Mouse (Mus musculus): ENCODE data around the gene Cysltr1. TPM values are rescaled to one million over a fixed set of nuclear protein-coding genes. Genes with fewer than 3 reads are reported as not detected.

Cysltr1 gene
- polyA plus RNA-seq (2012; rRNA removed), result 0.33 and 0.39 TPM in 2 replicates

- Histone ChIP-seq H3K27me3 (ENCODE audit: control insufficient read depth, insufficient read depth, low read length) (no peaks in the 10 kb centered on the region), H3K27ac (ENCODE audit: insufficient read depth, low read length) (no peak within 1 kb of the TSS), H3K4me1 (ENCODE audit: control insufficient read depth, insufficient read depth, low read length) (no peaks in the 10 kb centered on the region), H3K4me3 (replicated peaks; ENCODE audit: insufficient read depth, low read depth, low read length) (no peak within 1 kb of the TSS)
- TF ChIP-seq CTCF (IDR thresholded peaks at IDR 0.05; ENCODE audit: borderline replicate concordance, insufficient read depth, low read depth, low read length) (no peak), POLR2A (IDR thresholded peaks at IDR 0.05; ENCODE audit: borderline replicate concordance, insufficient read depth, low read length) (no peak)
- DNase-seq, result no peak
- 29% methylated on average over 6 of the region's 6 CpGs for WGBS
These were observed at the start of gene Cysltr1 for GRCm38 (mm10) chrX:106603386-106603785. Cysltr1 (minus strand) TSS chrX:106603679.

- Histone ChIP-seq H3K27me3 (ENCODE audit: control insufficient read depth, insufficient read depth, low read length) (no peaks in the 10 kb centered on the region), H3K4me1 (ENCODE audit: control insufficient read depth, insufficient read depth, low read length) (no peaks in the 10 kb centered on the region), H3K4me3 (replicated peaks; ENCODE audit: insufficient read depth, low read depth, low read length) (no peak overlapping the region), H3K27ac (ENCODE audit: insufficient read depth, low read length) (no peak overlapping the region)
- TF ChIP-seq POLR2A (IDR thresholded peaks at IDR 0.05; ENCODE audit: borderline replicate concordance, insufficient read depth, low read length) (no peak), CTCF (IDR thresholded peaks at IDR 0.05; ENCODE audit: borderline replicate concordance, insufficient read depth, low read depth, low read length) (no peak)
- WGBS, result 70% methylated on average over 3 of the region's 3 CpGs
- no peak for DNase-seq
These were observed 31.5 kb upstream of the Cysltr1 start for GRCm38 (mm10) chrX:106634799-106635541.

- no peak for DNase-seq
- H3K27me3 ChIP-seq (ENCODE audit: control insufficient read depth, insufficient read depth, low read length), result no peaks in the 10 kb centered on the region
- no peak overlapping the region for H3K4me3 ChIP-seq (replicated peaks; ENCODE audit: insufficient read depth, low read depth, low read length)
- H3K4me1 ChIP-seq (ENCODE audit: control insufficient read depth, insufficient read depth, low read length), result no peaks in the 10 kb centered on the region
- TF ChIP-seq CTCF (IDR thresholded peaks at IDR 0.05; ENCODE audit: borderline replicate concordance, insufficient read depth, low read depth, low read length) (no peak), POLR2A (IDR thresholded peaks at IDR 0.05; ENCODE audit: borderline replicate concordance, insufficient read depth, low read length) (no peak)
- no peak overlapping the region for H3K27ac ChIP-seq (ENCODE audit: insufficient read depth, low read length)
These were observed 30.1 kb upstream of the Cysltr1 start for GRCm38 (mm10) chrX:106633543-106633942.

- Histone ChIP-seq H3K27me3 (ENCODE audit: control insufficient read depth, insufficient read depth, low read length) (no peaks in the 10 kb centered on the region), H3K4me1 (ENCODE audit: control insufficient read depth, insufficient read depth, low read length) (no peaks in the 10 kb centered on the region), H3K27ac (ENCODE audit: insufficient read depth, low read length) (no peak overlapping the region), H3K4me3 (replicated peaks; ENCODE audit: insufficient read depth, low read depth, low read length) (no peak overlapping the region)
- DNase-seq, result no peak
- 80% methylated on average over 1 of the region's 1 CpGs for WGBS
- TF ChIP-seq POLR2A (IDR thresholded peaks at IDR 0.05; ENCODE audit: borderline replicate concordance, insufficient read depth, low read length) (no peak), CTCF (IDR thresholded peaks at IDR 0.05; ENCODE audit: borderline replicate concordance, insufficient read depth, low read depth, low read length) (no peak)
These were observed 25.0 kb upstream of the Cysltr1 start for GRCm38 (mm10) chrX:106628514-106628913.

GRCm38 (mm10) chrX:106623667-106624066 is 20.2 kb upstream of the Cysltr1 start:
- Histone ChIP-seq H3K4me1 (ENCODE audit: control insufficient read depth, insufficient read depth, low read length) (no peaks in the 10 kb centered on the region), H3K27ac (ENCODE audit: insufficient read depth, low read length) (no peak overlapping the region), H3K27me3 (ENCODE audit: control insufficient read depth, insufficient read depth, low read length) (no peaks in the 10 kb centered on the region), H3K4me3 (replicated peaks; ENCODE audit: insufficient read depth, low read depth, low read length) (no peak overlapping the region)
- 17% methylated on average over 3 of the region's 3 CpGs for WGBS
- DNase-seq, result no peak
- TF ChIP-seq POLR2A (IDR thresholded peaks at IDR 0.05; ENCODE audit: borderline replicate concordance, insufficient read depth, low read length), result no peak
- TF ChIP-seq CTCF (IDR thresholded peaks at IDR 0.05; ENCODE audit: borderline replicate concordance, insufficient read depth, low read depth, low read length), result no peak

GRCm38 (mm10) chrX:106622512-106622911 is 19.0 kb upstream of the Cysltr1 start:
- WGBS, result 81% methylated on average over 1 of the region's 1 CpGs
- no peaks in the 10 kb centered on the region for H3K4me1 ChIP-seq (ENCODE audit: control insufficient read depth, insufficient read depth, low read length)
- no peak overlapping the region for H3K27ac ChIP-seq (ENCODE audit: insufficient read depth, low read length)
- DNase-seq, result no peak
- no peak overlapping the region for H3K4me3 ChIP-seq (replicated peaks; ENCODE audit: insufficient read depth, low read depth, low read length)
- TF ChIP-seq CTCF (IDR thresholded peaks at IDR 0.05; ENCODE audit: borderline replicate concordance, insufficient read depth, low read depth, low read length) (no peak), POLR2A (IDR thresholded peaks at IDR 0.05; ENCODE audit: borderline replicate concordance, insufficient read depth, low read length) (no peak)
- H3K27me3 ChIP-seq (ENCODE audit: control insufficient read depth, insufficient read depth, low read length), result no peaks in the 10 kb centered on the region

- H3K4me3 ChIP-seq (replicated peaks; ENCODE audit: insufficient read depth, low read depth, low read length), result no peak overlapping the region
- H3K4me1 ChIP-seq (ENCODE audit: control insufficient read depth, insufficient read depth, low read length), result no peaks in the 10 kb centered on the region
- no peaks in the 10 kb centered on the region for H3K27me3 ChIP-seq (ENCODE audit: control insufficient read depth, insufficient read depth, low read length)
- DNase-seq, result no peak
- WGBS, result 11% methylated on average over 9 of the region's 9 CpGs
- TF ChIP-seq POLR2A (IDR thresholded peaks at IDR 0.05; ENCODE audit: borderline replicate concordance, insufficient read depth, low read length), result no peak
- no peak for TF ChIP-seq CTCF (IDR thresholded peaks at IDR 0.05; ENCODE audit: borderline replicate concordance, insufficient read depth, low read depth, low read length)
- no peak overlapping the region for H3K27ac ChIP-seq (ENCODE audit: insufficient read depth, low read length)
These were observed 763 bp downstream of the Cysltr1 start for GRCm38 (mm10) chrX:106602574-106603258.

GRCm38 (mm10) chrX:106595904-106596303 is 7.6 kb downstream of the Cysltr1 start:
- no peaks in the 10 kb centered on the region for H3K4me1 ChIP-seq (ENCODE audit: control insufficient read depth, insufficient read depth, low read length)
- no peak overlapping the region for H3K27ac ChIP-seq (ENCODE audit: insufficient read depth, low read length)
- no peak overlapping the region for H3K4me3 ChIP-seq (replicated peaks; ENCODE audit: insufficient read depth, low read depth, low read length)
- H3K27me3 ChIP-seq (ENCODE audit: control insufficient read depth, insufficient read depth, low read length), result no peaks in the 10 kb centered on the region
- TF ChIP-seq CTCF (IDR thresholded peaks at IDR 0.05; ENCODE audit: borderline replicate concordance, insufficient read depth, low read depth, low read length) (no peak), POLR2A (IDR thresholded peaks at IDR 0.05; ENCODE audit: borderline replicate concordance, insufficient read depth, low read length) (no peak)
- DNase-seq, result no peak
- 84% methylated on average over 1 of the region's 1 CpGs for WGBS

Data from cerebellum, adult 2 months (tissue).